Mouse (Mus musculus): Measurements from ENCODE around the gene Gm28041. TPM values are rescaled to one million over a fixed set of nuclear protein-coding genes. Genes with fewer than 3 reads are reported as not detected.
A peak's percentile ranks its signal among the peaks of the same experiment; 100 is the strongest.
"Not testable (repeated sequence)": the region's sequence is repeated elsewhere in the genome, so short reads cannot be mapped to it uniquely, and the experiment has no call there.

The Gm28041 gene
- polyA plus RNA-seq, 1 experiment from 2014 or later = 1.0 TPM

- not testable (repeated sequence) for H3K9ac ChIP-seq (ENCODE audit: low read length); H3K4me3 ChIP-seq (ENCODE audit: low read length); H3K27me3 ChIP-seq (ENCODE audit: control insufficient read depth, insufficient read depth, low read depth, low read length); ATAC-seq (ENCODE audit: low read depth); H3K9me3 ChIP-seq (ENCODE audit: control insufficient read depth, low read length); H3K36me3 ChIP-seq (ENCODE audit: control insufficient read depth, insufficient read depth, low read length); H3K4me2 ChIP-seq (ENCODE audit: low read depth, low read length); H3K4me1 ChIP-seq (replicated peaks; ENCODE audit: control insufficient read depth, insufficient read depth, low read length); H3K27ac ChIP-seq (ENCODE audit: low read length)
- 77% methylated on average over 3 of the region's 3 CpGs for WGBS
Observed at GRCm38 (mm10) chr13:67376255-67376654, 722 bp upstream of the Gm28041 start.

GRCm38 (mm10) chr13:67360131-67360744 lies 15.3 kb downstream of the Gm28041 start, which contains the start of the genes Gm28044 and Zfp953:
Gene Gm28044 (minus strand): TSS chr13:67360536.
Gene Zfp953 (minus strand): TSS chr13:67360605.
- Histone ChIP-seq H3K4me3 (ENCODE audit: low read length) (peak within 1 kb of the TSS; percentile 97), H3K4me2 (ENCODE audit: low read depth, low read length) (peak within 1 kb of the TSS; percentile 59), H3K9ac (ENCODE audit: low read length) (peak within 1 kb of the TSS; percentile 90), H3K4me1 (replicated peaks; ENCODE audit: control insufficient read depth, insufficient read depth, low read length) (peaks cover 10% of the 10 kb centered on the region), H3K27me3 (ENCODE audit: control insufficient read depth, insufficient read depth, low read depth, low read length) (no peaks in the 10 kb centered on the region), H3K27ac (ENCODE audit: low read length) (peak within 1 kb of the TSS; percentile 75), H3K36me3 (ENCODE audit: control insufficient read depth, insufficient read depth, low read length) (no peaks in the 10 kb centered on the region), H3K9me3 (ENCODE audit: control insufficient read depth, low read length) (no peaks in the 10 kb centered on the region)
- ATAC-seq (ENCODE audit: low read depth) = peak; percentile 95
- under 1% methylated on average over 15 of the region's 15 CpGs for WGBS

GRCm38 (mm10) chr13:67351854-67352253 lies 23.7 kb downstream of the Gm28041 start:
- Histone ChIP-seq H3K9me3 (ENCODE audit: control insufficient read depth, low read length) (no peaks in the 10 kb centered on the region), H3K27ac (ENCODE audit: low read length) (no peak overlapping the region), H3K4me3 (ENCODE audit: low read length) (no peak overlapping the region), H3K36me3 (ENCODE audit: control insufficient read depth, insufficient read depth, low read length) (no peaks in the 10 kb centered on the region), H3K4me1 (replicated peaks; ENCODE audit: control insufficient read depth, insufficient read depth, low read length) (no peaks in the 10 kb centered on the region), H3K27me3 (ENCODE audit: control insufficient read depth, insufficient read depth, low read depth, low read length) (no peaks in the 10 kb centered on the region), H3K4me2 (ENCODE audit: low read depth, low read length) (no peak overlapping the region), H3K9ac (ENCODE audit: low read length) (no peak overlapping the region)
- no peak for ATAC-seq (ENCODE audit: low read depth)

GRCm38 (mm10) chr13:67343422-67343821 lies 32.1 kb downstream of the Gm28041 start:
- H3K9me3 ChIP-seq (ENCODE audit: control insufficient read depth, low read length) = no peaks in the 10 kb centered on the region
- H3K4me2 ChIP-seq (ENCODE audit: low read depth, low read length) = no peak overlapping the region
- H3K4me1 ChIP-seq (replicated peaks; ENCODE audit: control insufficient read depth, insufficient read depth, low read length) = no peaks in the 10 kb centered on the region
- no peak overlapping the region for H3K9ac ChIP-seq (ENCODE audit: low read length)
- H3K27ac ChIP-seq (ENCODE audit: low read length) = no peak overlapping the region
- 0 out of 2 replicates have a peak, but pooled peaks cover 3% of the 10 kb centered on the region for H3K36me3 ChIP-seq (ENCODE audit: control insufficient read depth, insufficient read depth, low read length)
- no peak for ATAC-seq (ENCODE audit: low read depth)
- no peak overlapping the region for H3K4me3 ChIP-seq (ENCODE audit: low read length)
- 83% methylated on average over 2 of the region's 2 CpGs for WGBS
- no peaks in the 10 kb centered on the region for H3K27me3 ChIP-seq (ENCODE audit: control insufficient read depth, insufficient read depth, low read depth, low read length)

- Histone ChIP-seq H3K4me3 (ENCODE audit: low read length) (peak overlapping the region; percentile 63), H3K27ac (ENCODE audit: low read length) (0 out of 2 replicates have a peak overlapping the region, but pooled peaks have one; percentile 44), H3K9ac (ENCODE audit: low read length) (peak overlapping the region; percentile 78), H3K36me3 (ENCODE audit: control insufficient read depth, insufficient read depth, low read length) (no peaks in the 10 kb centered on the region), H3K4me2 (ENCODE audit: low read depth, low read length) (peak overlapping the region; percentile 78), H3K9me3 (ENCODE audit: control insufficient read depth, low read length) (no peaks in the 10 kb centered on the region), H3K4me1 (replicated peaks; ENCODE audit: control insufficient read depth, insufficient read depth, low read length) (peaks cover 7% of the 10 kb centered on the region), H3K27me3 (ENCODE audit: control insufficient read depth, insufficient read depth, low read depth, low read length) (no peaks in the 10 kb centered on the region)
- 57% methylated on average over 1 of the region's 1 CpGs for WGBS
- peak; percentile 19 for ATAC-seq (ENCODE audit: low read depth)
Observed at GRCm38 (mm10) chr13:67332877-67333276, 42.7 kb downstream of the Gm28041 start.

GRCm38 (mm10) chr13:67332019-67332724 lies 43.4 kb downstream of the Gm28041 start, which contains the start of gene Zfp595:
Gene Zfp595 (minus strand): TSS chr13:67332570.
- peak; percentile 94 for ATAC-seq (ENCODE audit: low read depth)
- Histone ChIP-seq H3K4me1 (replicated peaks; ENCODE audit: control insufficient read depth, insufficient read depth, low read length) (peaks cover 7% of the 10 kb centered on the region), H3K9ac (ENCODE audit: low read length) (peak within 1 kb of the TSS; percentile 78), H3K9me3 (ENCODE audit: control insufficient read depth, low read length) (no peaks in the 10 kb centered on the region), H3K4me2 (ENCODE audit: low read depth, low read length) (peak within 1 kb of the TSS; percentile 78), H3K36me3 (ENCODE audit: control insufficient read depth, insufficient read depth, low read length) (no peaks in the 10 kb centered on the region), H3K27ac (ENCODE audit: low read length) (peak within 1 kb of the TSS; percentile 56), H3K27me3 (ENCODE audit: control insufficient read depth, insufficient read depth, low read depth, low read length) (no peaks in the 10 kb centered on the region), H3K4me3 (ENCODE audit: low read length) (peak within 1 kb of the TSS; percentile 63)
- 7% methylated on average over 17 of the region's 17 CpGs for WGBS

GRCm38 (mm10) chr13:67306718-67307117 lies 68.8 kb downstream of the Gm28041 start:
- WGBS = 26% methylated on average over 5 of the region's 5 CpGs

GRCm38 (mm10) chr13:67305822-67306672 lies 69.5 kb downstream of the Gm28041 start, which contains the start of gene Zfp457:
Gene Zfp457 (minus strand): TSS chr13:67306485.
- H3K4me1 ChIP-seq (replicated peaks; ENCODE audit: control insufficient read depth, insufficient read depth, low read length) = 0 out of 2 replicates have a peak, but pooled peaks cover 2% of the 10 kb centered on the region
- H3K9ac ChIP-seq (ENCODE audit: low read length) = peak within 1 kb of the TSS; percentile 73
- no peaks in the 10 kb centered on the region for H3K36me3 ChIP-seq (ENCODE audit: control insufficient read depth, insufficient read depth, low read length)
- H3K9me3 ChIP-seq (ENCODE audit: control insufficient read depth, low read length) = no peaks in the 10 kb centered on the region
- H3K4me3 ChIP-seq (ENCODE audit: low read length) = peak within 1 kb of the TSS; percentile 82
- peak within 1 kb of the TSS; percentile 76 for H3K4me2 ChIP-seq (ENCODE audit: low read depth, low read length)
- WGBS = 9% methylated on average over 16 of the region's 16 CpGs
- peak; percentile 99 for ATAC-seq (ENCODE audit: low read depth)
- no peaks in the 10 kb centered on the region for H3K27me3 ChIP-seq (ENCODE audit: control insufficient read depth, insufficient read depth, low read depth, low read length)
- 0 out of 2 replicates have a peak within 1 kb of the TSS, but pooled peaks have one; percentile 25 for H3K27ac ChIP-seq (ENCODE audit: low read length)

More at GRCm38 (mm10) chr13:67306718-67307117, 68.8 kb downstream of the Gm28041 start:
- no peaks in the 10 kb centered on the region for H3K27me3 ChIP-seq (ENCODE audit: control insufficient read depth, insufficient read depth, low read depth, low read length)
- H3K9ac ChIP-seq (ENCODE audit: low read length) = peak overlapping the region; percentile 73
- H3K4me1 ChIP-seq (replicated peaks; ENCODE audit: control insufficient read depth, insufficient read depth, low read length) = 0 out of 2 replicates have a peak, but pooled peaks cover 2% of the 10 kb centered on the region
- H3K4me2 ChIP-seq (ENCODE audit: low read depth, low read length) = peak overlapping the region; percentile 76
- no peaks in the 10 kb centered on the region for H3K9me3 ChIP-seq (ENCODE audit: control insufficient read depth, low read length)
- no peaks in the 10 kb centered on the region for H3K36me3 ChIP-seq (ENCODE audit: control insufficient read depth, insufficient read depth, low read length)
- H3K27ac ChIP-seq (ENCODE audit: low read length) = 0 out of 2 replicates have a peak overlapping the region, but pooled peaks have one; percentile 25
- peak overlapping the region; percentile 82 for H3K4me3 ChIP-seq (ENCODE audit: low read length)
- ATAC-seq (ENCODE audit: low read depth) = peak; percentile 56

Data from lung, embryonic 16.5 days (tissue).